Mouse (Mus musculus): ENCODE measurements at regions not wholly inside any gene's neighbourhood (a gene's known extent, or its start where the extent isn't known, plus 50 kb on each side); places are given as distances from the start of the nearest gene placed in this dataset.

DNA sequence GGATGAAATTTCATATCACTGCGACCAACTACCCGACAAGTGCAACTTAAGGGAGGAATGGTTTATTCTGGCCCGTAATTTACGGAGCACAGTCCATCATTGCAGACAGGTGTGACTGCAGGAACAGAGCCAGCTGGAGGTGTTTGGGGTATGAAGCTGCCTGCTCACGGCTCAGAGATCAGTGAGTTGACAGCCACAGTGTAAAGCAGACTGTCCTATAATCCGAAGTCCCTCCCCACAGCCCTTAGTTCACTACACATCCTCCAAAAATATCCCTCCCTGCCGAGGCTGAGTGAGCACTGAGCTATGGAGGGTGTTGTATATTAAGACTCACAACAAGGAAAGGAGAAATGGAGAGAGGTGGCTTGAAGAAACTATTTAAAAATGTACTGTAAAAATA, 88.0 kb upstream of the Ednrb start:
- DNase-seq (ENCODE audit: low spot score), result no peak

DNA sequence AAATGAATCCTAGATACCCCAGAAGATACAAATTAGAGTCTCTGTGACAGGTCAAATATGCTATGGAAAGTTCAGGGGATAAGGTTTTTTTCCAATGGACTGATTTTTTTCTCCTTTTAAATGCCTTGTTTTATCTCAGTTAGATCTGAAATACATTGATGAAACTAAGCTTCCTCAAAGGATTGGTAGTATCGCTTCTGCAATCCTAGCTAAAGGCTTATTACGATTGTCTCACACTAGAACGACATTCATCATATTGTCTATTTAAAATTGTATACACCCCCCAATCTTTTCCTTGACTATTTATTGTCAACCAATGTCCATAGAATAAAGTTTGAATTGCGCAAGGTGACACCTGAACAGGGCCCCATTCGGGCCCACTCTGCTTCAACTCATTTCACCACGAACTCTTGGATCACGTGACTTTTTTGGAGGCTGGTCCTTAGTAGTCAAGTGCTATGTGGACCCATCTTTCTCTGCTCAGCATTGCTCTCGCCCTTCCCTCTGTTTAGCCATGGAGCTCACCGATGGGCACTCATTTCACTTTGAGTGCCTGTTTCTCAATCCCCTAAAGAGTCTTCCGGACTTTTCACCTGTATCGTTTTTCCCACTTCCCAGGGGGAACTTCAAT, 85.6 kb upstream of the Ednrb start:
- DNase-seq (ENCODE audit: low spot score), result no peak

DNA sequence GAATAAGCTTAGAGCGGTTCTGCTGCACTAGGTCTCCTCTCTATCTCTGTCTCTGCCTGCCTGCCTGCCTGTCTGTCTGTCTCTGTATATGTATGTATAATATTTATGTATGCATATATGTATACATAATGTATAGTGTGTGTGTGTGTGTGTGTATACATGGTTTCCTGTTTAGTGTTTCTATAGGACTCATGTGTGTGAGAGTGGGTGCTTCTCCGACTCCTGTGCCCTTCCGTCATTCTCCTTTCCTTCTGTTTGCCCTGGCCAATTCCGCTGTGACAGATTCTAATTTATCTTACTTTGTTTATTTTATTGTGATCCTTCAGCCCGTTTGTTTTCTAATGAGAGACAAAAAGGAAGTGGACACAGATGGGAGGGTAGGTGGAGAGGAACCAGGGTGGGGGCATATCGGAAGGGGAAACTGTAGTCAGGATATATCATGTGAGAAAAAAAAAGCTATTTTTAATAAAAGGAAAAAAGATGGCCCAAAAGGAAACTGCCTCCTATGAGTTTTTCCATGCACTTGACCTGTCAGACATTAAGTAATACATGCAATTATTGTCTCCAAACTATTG, 85.0 kb upstream of the Ednrb start:
- DNase-seq (ENCODE audit: low spot score), result no peak

DNA sequence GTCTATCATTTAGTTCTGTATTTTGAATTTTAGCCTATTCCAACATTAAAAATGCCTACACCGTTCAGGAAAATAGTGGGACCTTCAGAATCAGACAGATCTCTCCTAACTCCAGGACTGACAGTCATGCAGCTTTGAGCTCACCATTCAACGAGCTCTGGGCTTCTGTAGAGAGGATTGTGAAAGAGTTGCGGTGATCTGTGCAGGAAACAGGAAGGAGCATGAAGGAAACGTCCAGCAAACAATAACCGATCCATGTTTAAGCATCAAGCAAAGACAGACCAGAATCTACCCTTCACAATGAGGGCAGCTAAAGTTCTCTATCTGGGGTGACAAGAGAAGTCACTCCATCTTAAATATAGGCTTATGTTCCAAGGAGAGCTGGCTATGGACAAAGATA, 76.0 kb upstream of the Ednrb start:
- DNase-seq (ENCODE audit: low spot score), result no peak

DNA sequence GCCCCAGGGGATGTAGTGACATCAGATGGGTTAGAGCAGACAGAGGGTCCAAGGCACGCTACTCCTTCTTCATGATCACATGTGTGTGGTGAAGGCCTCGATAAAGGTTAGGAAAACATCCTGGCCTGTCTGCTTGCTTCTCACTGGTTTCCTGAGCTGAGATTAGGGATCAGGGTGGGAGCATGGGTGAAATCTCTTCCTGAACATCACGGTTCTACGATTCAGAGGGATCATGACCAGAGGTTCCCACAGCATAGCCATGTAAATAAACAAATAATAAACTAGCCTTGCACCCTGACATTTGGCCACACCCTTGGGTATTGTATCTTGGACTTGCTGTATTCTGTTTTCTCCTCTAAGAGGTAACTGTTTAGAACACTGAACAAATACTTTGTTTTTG, 75.2 kb upstream of the Ednrb start:
- DNase-seq (ENCODE audit: low spot score), result no peak

DNA sequence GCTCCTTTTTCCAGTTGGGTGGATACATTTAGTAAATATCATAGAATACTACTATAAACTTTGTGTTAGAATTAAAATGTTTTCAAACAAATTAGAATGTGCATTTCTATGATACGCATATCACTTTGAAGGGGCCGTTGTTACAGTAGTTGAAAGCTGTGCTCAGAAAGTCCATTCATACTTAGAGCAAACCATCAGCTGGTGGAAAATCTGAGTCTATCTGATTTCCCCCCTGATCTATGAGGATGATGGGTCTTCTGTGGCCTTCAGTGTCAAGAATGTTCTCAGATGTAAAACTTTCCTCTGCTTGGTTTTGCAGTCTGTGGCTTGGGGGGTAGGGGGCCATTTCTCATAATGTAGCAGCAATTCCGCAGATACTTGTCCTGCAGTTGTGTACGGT, 69.3 kb upstream of the Ednrb start:
- DNase-seq (ENCODE audit: low spot score), result no peak

DNA sequence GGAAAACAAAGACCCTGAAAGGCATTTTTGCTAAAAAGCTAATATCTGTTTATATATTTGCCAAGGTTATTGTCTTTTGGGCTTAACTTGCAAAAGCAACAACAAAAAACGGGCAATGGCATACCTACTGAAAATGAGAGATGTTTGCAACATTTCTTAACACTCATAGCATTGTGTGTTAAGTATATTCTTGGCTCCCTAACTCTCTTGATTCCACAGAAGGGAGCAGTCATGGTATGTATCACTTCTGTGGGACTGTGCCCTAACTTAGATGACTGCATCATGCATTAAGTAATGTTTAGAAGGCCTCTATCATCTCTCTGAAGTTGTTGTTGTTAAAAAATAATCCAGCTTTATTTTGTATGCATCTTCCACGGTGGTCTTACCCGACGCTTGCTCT, 67.5 kb upstream of the Ednrb start:
- no peak for DNase-seq (ENCODE audit: low spot score)

DNA sequence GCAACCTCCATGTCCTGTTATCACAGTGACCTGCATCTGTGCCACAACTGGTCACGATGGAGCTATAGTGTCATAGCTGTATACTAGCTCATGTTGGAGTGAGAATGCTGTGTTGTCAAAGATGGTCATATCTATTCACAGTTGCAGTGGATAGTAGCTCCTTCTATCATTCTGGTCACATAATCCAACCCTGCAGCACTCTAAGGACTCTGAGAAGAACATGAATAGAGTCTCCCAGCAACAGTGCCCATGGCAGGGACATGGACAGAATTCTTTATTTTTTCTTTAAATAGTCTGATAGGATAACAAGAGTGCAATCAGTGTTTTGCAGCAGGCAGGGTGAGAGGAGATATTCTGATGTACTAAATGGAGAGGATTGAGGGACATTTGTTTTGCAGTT, 67.1 kb upstream of the Ednrb start:
- DNase-seq (ENCODE audit: low spot score), result no peak

DNA sequence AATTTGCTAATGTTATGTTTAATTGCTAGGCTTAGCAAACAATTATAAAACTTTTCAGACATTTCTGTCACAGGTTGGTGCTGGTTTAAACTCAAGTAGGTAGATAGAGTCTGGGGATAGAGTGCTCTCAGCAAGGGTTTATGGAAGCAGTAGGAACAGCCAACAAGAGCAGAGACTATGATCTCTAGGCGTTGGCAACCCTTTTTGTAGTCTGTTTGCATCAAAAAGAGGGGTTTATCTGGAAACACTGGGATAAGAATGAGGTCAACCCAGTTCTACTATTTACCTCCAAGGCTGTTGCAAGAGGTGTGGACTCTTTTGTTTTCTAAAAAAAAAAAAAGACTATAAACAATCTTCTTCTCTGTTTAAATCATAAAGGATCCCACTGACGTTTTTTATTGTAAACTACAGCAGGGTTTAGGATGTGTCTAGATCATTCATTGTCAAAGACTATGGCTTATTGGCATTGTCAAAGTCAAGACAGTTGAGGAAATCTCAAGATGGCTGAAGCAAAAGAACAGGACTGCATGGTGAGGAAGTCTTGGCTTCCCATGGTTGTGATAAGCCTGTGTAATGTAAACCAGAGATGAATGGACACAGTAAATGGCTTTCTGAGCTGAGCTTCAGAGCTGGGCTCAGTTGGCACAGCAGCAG, 62.3 kb upstream of the Ednrb start:
- DNase-seq (ENCODE audit: low spot score), result no peak

DNA sequence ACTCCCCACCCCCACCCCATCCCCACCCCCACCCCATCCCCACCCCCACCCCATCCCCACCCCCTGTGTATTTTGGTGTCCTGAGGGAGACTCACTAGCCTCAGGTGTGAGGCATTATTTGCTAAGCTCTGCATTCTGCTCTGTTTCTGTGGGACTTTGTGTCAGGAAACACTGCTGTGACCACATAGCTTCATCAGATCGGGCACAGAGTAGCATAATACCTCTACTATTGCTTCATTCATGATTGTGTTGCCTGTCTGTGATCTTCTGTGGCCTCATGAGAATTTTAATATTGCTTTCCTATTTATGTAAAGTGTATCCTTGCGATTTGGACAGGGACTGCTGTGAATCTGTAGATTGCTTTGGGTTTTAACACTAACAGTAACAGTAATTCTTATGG, 56.6 kb upstream of the Ednrb start:
- DNase-seq (ENCODE audit: low spot score), result no peak

DNA sequence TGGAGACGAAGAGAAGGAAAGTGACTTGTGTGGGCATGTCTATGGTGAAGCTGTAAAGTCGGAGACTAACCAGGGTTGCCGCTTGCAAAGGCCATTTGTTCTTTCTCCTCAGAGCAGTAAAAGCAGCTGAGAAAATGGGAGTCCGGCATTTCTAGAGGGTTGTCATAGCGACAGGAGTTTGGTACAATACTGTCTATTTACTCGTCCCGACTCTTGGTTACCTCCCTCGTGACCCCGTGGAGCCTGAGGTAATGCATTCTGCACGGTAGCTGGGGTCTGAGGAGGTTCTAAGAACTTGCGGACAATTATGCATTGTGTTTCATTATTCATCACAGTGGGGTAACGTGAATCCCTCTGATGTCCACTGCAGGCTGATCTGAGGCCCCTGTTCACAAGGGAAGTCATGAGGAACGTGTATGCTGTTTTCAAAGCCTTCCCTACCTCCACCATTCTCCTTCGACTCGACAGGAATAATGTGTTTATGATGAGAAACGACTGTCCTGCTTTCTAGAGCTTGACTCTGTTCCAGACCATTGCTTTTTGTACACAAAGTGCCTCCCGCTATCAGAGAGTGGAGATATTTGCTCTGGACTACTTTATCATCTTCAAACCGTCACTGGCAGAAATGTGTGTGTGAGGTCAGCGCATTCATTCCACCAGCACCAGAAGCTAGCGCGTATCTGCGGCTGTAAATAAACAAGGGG, 55.1 kb upstream of the Ednrb start:
- DNase-seq (ENCODE audit: low spot score), result no peak

DNA sequence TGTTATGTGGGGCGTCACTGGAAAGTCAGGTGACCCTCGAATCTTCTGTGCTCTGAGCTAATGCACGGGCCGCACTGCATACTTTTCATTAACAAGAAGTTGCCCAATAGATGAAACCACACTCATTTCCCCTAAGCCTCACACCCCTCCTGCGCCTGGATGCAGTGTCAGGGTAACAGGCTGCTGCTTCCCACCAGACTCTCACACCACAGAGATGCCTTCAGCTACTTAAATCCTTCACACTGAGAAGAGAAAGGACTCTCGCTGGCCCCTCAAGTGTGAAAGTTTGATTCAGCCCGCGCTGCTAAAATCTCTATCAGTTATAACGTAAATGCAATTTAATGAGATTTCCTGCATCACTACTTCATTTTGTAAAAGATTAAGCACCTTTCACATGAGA, 54.5 kb upstream of the Ednrb start:
- no peak for DNase-seq (ENCODE audit: low spot score)

DNA sequence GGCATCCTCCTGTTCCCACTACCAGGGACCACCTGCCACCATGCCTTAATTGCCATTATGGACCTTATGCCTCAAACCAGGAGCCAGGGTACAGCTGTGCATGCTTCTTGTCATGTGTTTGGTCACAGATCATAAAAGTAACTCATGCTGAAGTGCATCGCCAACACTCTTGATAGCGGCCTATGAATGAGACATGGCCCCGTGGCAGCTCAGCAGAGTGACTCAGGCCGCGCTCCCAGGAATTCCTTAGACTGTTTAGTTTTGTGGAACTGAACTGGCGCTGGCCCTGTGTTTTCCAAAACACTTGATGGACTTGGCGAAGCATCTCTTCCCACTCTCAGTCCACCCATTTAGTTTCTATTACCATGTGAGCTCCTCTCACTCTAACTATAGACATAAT, 51.1 kb upstream of the Ednrb start:
- no peak for DNase-seq (ENCODE audit: low spot score)
